Comparison of ENCODE assay signal across 10 mouse cellular contexts in the genomic region with DNA sequence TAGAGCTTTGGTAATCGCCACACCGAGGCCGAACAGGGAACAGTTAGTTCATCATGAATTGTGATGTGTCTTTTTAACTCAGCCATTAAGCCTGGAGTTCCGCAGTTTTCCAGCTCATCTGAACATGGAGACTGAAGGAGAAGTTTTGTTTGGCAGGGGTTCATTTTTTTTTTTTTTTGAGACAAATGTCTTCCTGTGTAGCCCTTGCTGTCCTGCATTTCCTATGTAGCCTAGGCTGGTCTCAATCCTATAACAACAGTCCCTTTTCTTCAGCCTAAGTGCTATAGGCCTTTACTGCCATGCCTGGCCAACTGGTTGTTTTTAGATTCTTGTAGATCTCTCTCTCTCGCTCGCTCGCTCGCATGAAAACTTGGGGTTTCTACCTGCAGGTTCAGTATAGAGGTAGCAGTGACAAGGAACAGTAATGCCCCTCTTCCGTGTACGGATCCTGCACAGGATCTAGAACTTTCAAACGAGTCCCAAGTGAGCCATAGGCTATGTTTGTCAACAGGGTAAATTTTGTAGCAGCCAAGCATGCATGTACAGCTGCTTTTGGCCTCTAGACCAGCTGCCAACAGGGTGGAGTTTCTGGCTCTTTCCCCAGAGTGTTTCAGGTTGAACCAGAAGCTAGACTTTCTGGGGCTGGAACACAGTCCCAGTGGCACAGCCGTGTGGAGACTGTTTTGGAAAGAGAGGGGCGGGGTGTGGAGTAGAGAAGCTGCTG.
DNase-seq lines count a peak whose midpoint lies in the region; ATAC-seq and TF ChIP-seq lines count a peak whose summit lies in the region.
"Had no signal": no experiment of that assay in that cellular context is flagged by ENCODE, and none has a peak within 500 bp of the region (broad histone marks: within the 10 kb centered on the region; RNA-seq: fewer than 3 reads in every experiment).

No protein-coding gene starts in this region.

- WGBS in heart, embryonic 15.5 days, result 67% methylated on average over 13 of the region's 13 CpGs
- WGBS in stomach, postnatal 0 days, result 49% methylated on average over 13 of the region's 13 CpGs
- 92% methylated on average over 13 of the region's 13 CpGs for WGBS in forebrain, embryonic 14.5 days

- H3K4me3 ChIP-seq in heart, embryonic 15.5 days, result no peak overlapping the region
- no peak overlapping the region for H3K4me3 ChIP-seq in stomach, postnatal 0 days (ENCODE audit: low read depth, low read length)
- no peak overlapping the region for H3K4me3 ChIP-seq in forebrain, embryonic 14.5 days (ENCODE audit: low read depth, low read length)
- H3K4me3 ChIP-seq: hindbrain, embryonic 10.5 days had no signal

- peaks cover 4% of the 10 kb centered on the region; the same call in 1 of the 2 replicates for H3K36me3 ChIP-seq in heart, embryonic 15.5 days
- no peaks in the 10 kb centered on the region for H3K36me3 ChIP-seq in stomach, postnatal 0 days (ENCODE audit: control insufficient read depth, insufficient read depth, low read length)
- no peaks in the 10 kb centered on the region for H3K36me3 ChIP-seq in forebrain, embryonic 14.5 days (ENCODE audit: control insufficient read depth, insufficient read depth, low read length)
- H3K36me3 ChIP-seq: hindbrain, embryonic 10.5 days had no signal

- peak; percentile 59 for TF ChIP-seq EP300 in stomach, postnatal 0 days (optimal IDR thresholded peaks at IDR 0.05)

- peak overlapping the region; percentile 72 for H3K27ac ChIP-seq in heart, embryonic 15.5 days
- peak overlapping the region; percentile 79 for H3K27ac ChIP-seq in stomach, postnatal 0 days (replicated peaks)
- no peak overlapping the region for H3K27ac ChIP-seq in forebrain, embryonic 14.5 days (ENCODE audit: low read depth, low read length)
- H3K27ac ChIP-seq: hindbrain, embryonic 10.5 days had no signal

- peak; percentile 78 for DNase-seq in urinary bladder, postnatal 14 days (ENCODE audit: low spot score)
- DNase-seq in urinary bladder, adult 2 months (ENCODE audit: low spot score), result no peak
- peak; percentile 73 for DNase-seq in kidney, postnatal 14 days
- DNase-seq in stomach, postnatal 0 days (ENCODE audit: low spot score), result peak; percentile 58
- DNase-seq in yolk sac, embryonic 10.5 days (ENCODE audit: low spot score), result no peak
- no peak for DNase-seq in spleen, adult 12 weeks (ENCODE audit: low spot score)
- DNase-seq in forebrain, embryonic 14.5 days (ENCODE audit: low spot score), result no peak

- no peak overlapping the region for H3K9ac ChIP-seq in heart, embryonic 15.5 days
- no peak overlapping the region; the same call in 1 of the 2 replicates for H3K9ac ChIP-seq in stomach, postnatal 0 days (ENCODE audit: low read length)
- no peak overlapping the region for H3K9ac ChIP-seq in forebrain, embryonic 14.5 days (ENCODE audit: low read length)

- 0 out of 2 replicates have a peak overlapping the region, but pooled peaks have one; percentile 9 for H3K4me2 ChIP-seq in heart, embryonic 15.5 days
- H3K4me2 ChIP-seq in stomach, postnatal 0 days (replicated peaks; ENCODE audit: low read depth), result no peak overlapping the region
- H3K4me2 ChIP-seq in forebrain, embryonic 14.5 days (ENCODE audit: low read length), result no peak overlapping the region

- TF ChIP-seq CTCF in stomach, postnatal 0 days (IDR thresholded peaks at IDR 0.05; ENCODE audit: low read depth), result no peak

- H3K9me3 ChIP-seq in heart, embryonic 15.5 days (replicated peaks), result no peaks in the 10 kb centered on the region
- H3K9me3 ChIP-seq in stomach, postnatal 0 days (ENCODE audit: control insufficient read depth, low read length), result no peaks in the 10 kb centered on the region
- H3K9me3 ChIP-seq in forebrain, embryonic 14.5 days (replicated peaks; ENCODE audit: control insufficient read depth, low read length), result no peaks in the 10 kb centered on the region
- H3K9me3 ChIP-seq: hindbrain, embryonic 10.5 days had no signal

- no peaks in the 10 kb centered on the region for H3K27me3 ChIP-seq in heart, embryonic 15.5 days
- H3K27me3 ChIP-seq in stomach, postnatal 0 days (ENCODE audit: control insufficient read depth, insufficient read depth, low read length), result no peaks in the 10 kb centered on the region
- H3K27me3 ChIP-seq in forebrain, embryonic 14.5 days (replicated peaks; ENCODE audit: control insufficient read depth, insufficient read depth, low read length), result no peaks in the 10 kb centered on the region
- H3K27me3 ChIP-seq: CH12.LX had no signal

- H3K4me1 ChIP-seq in heart, embryonic 15.5 days (replicated peaks), result peaks cover 56% of the 10 kb centered on the region
- peaks cover 12% of the 10 kb centered on the region for H3K4me1 ChIP-seq in stomach, postnatal 0 days (replicated peaks; ENCODE audit: control insufficient read depth, insufficient read depth)
- peaks cover 6% of the 10 kb centered on the region; the same call in 1 of the 2 replicates for H3K4me1 ChIP-seq in forebrain, embryonic 14.5 days (ENCODE audit: control insufficient read depth, insufficient read depth, low read length)

- ATAC-seq in heart, embryonic 15.5 days (replicated peaks; ENCODE audit: insufficient number of reproducible peaks, insufficient read depth, low FRiP score, low read depth), result 0 out of 2 replicates have a peak, but pooled peaks have one; percentile 14
- ATAC-seq in stomach, postnatal 0 days (ENCODE audit: low FRiP score, low TSS enrichment), result peak; percentile 70
- ATAC-seq in forebrain, embryonic 14.5 days, result no peak

Comparison
In these comparisons a context has a peak if more than half of its experiments do, and no peak if none do; other contexts are left out.
1. DNase-seq: peak in urinary bladder, postnatal 14 days (single experiment), kidney, postnatal 14 days (single experiment) and stomach, postnatal 0 days (single experiment); none in urinary bladder, adult 2 months (single experiment), yolk sac, embryonic 10.5 days (single experiment), spleen, adult 12 weeks (single experiment) and forebrain, embryonic 14.5 days (single experiment).